Mouse (Mus musculus) lung, adult 10 weeks (tissue): Measurements from ENCODE around the gene Pramef17. TPM values are rescaled to one million over a fixed set of nuclear protein-coding genes. Genes with fewer than 3 reads are reported as not detected.

Source experiments
- polyA plus RNA-seq: library from polyadenylated mRNA; stranded (reverse); fragments of 350-450 nt; fragmentation: Illumina TruSeq; extraction: RNeasy Lipid Tissue Mini Kit (QIAGEN cat#74804); gene quantifications from one replicate; pipeline ENCODE4 v1.2.3, GENCODE M21; 2014; ENCODE audit warnings: low read depth, low replicate concordance; ENCODE audit not compliant: insufficient read depth

The Pramef17 gene
- not detected for polyA plus RNA-seq

DNA sequence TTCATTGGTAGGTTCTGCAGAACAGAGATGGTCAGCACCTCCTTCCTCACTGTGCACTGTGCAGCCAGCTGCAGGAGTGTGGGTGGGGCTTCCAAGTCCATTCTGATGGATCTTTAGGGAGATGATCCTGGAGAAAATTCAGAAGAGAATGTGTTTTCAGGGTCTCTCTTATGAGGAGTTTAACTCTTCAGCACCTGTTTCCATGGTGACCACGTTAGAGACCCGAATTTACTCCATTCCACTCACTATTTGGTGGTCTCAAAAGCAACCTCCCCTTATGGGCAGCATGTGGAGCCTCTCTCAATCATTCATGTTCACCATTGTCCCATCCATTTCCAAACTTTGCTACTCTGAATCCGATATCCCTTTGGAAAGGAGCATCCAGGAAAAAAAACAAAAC, at the start of gene Pramef17:
Pramef17 (minus strand) TSS at position 101 of the 400 bp plus-strand sequence.

DNA sequence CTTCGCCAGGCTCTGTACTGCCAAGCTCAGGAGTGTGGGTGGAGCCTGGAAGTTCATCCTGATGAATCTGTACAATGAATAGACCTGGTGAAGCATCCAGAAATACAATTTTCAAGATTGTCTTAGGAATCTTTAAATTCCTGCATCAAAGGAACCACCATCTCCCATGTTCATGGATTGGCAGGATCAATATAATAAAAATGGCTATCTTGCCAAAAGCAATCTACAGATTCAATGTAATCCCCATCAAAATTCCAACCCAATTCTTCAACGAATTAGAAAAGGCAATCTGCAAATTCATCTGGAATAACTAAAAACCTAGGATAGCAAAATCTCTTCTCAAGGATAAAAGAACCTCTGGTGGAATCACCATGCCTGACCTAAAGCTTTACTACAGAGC, 27.3 kb downstream of the Pramef17 start, which contains the start of gene Gm13101:
Gm13101 (minus strand) TSS at position 101 of the 400 bp plus-strand sequence.

GRCm38 (mm10) chr4:143950916-143951315, 43.3 kb downstream of the Pramef17 start, which contains the start of gene Pramef25:
Pramef25 (minus strand) TSS chr4:143951016.

Other genes starting within 250 kb of the Pramef17 start
- not detected for gene Gm13023, start 205.0 kb downstream of the Pramef17 start, polyA plus RNA-seq
- not detected for gene Gm13084, start 178.3 kb downstream of the Pramef17 start, polyA plus RNA-seq
- not detected for gene Gm13103, start 147.9 kb downstream of the Pramef17 start, polyA plus RNA-seq
- not detected for gene Pramef6, start 94.0 kb downstream of the Pramef17 start, polyA plus RNA-seq
- gene Pramef25, start 43.4 kb downstream of the Pramef17 start, polyA plus RNA-seq, result not detected
- not detected for gene Gm13101, start 27.4 kb downstream of the Pramef17 start, polyA plus RNA-seq
- not detected for gene Pramel4, start 64.8 kb upstream of the Pramef17 start, polyA plus RNA-seq
- not detected for gene Gm13102, start 112.1 kb upstream of the Pramef17 start, polyA plus RNA-seq
- not detected for gene Oog3, start 168.3 kb upstream of the Pramef17 start, polyA plus RNA-seq
- not detected for gene Oog2, start 196.3 kb upstream of the Pramef17 start, polyA plus RNA-seq
- gene C87977, start 218.9 kb upstream of the Pramef17 start, polyA plus RNA-seq, result not detected